Mouse (Mus musculus) embryo, embryonic 10.5 days (tissue): ENCODE measurements at regions not wholly inside any gene's neighbourhood (a gene's known extent, or its start where the extent isn't known, plus 50 kb on each side); places are given as distances from the start of the nearest gene placed in this dataset.
A peak's percentile ranks its signal among the peaks of the same experiment; 100 is the strongest.

Experiments used
- DNase-seq: peaks from one replicate; pipeline ENCODE4 v3.0.0-alpha.2; 2015; ENCODE audit warnings: low spot score

GRCm38 (mm10) chr4:31500432-31500831 lies 463.5 kb upstream of the Map3k7 start:
- no peak for DNase-seq

DNA sequence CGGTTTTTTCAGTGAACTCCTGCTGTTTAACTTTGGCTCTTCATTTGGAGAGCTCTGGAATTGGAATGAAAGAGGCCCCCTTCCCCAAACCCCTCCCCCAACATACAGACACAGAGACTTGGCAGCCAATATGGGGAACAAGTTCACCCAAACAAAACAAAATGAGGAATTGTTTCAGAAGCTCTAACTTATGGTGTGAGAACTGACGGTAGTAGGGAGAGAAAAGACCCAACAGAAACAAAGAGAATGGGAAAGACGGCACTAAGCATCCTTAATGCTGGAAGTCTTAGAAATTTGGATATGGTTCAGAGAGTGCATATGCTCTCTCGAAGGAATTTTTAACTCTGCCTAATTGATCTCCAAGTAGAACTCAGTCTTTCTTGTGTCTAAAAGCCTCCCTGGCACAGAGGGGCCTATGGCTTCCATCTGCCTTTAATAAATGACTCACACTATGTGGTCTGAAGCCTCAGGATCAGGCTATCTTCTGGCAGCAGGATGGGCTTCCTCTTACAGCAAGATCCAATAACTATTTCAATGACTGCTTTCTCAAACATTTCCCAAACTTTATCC lies 438.2 kb upstream of the Map3k7 start:
- DNase-seq: no peak

GRCm38 (mm10) chr4:31536811-31537210 lies 427.1 kb upstream of the Map3k7 start:
- no peak for DNase-seq

GRCm38 (mm10) chr4:31553780-31554394 lies 410.0 kb upstream of the Map3k7 start:
- DNase-seq: no peak

GRCm38 (mm10) chr4:31555077-31555476 lies 408.8 kb upstream of the Map3k7 start:
- DNase-seq: no peak

DNA sequence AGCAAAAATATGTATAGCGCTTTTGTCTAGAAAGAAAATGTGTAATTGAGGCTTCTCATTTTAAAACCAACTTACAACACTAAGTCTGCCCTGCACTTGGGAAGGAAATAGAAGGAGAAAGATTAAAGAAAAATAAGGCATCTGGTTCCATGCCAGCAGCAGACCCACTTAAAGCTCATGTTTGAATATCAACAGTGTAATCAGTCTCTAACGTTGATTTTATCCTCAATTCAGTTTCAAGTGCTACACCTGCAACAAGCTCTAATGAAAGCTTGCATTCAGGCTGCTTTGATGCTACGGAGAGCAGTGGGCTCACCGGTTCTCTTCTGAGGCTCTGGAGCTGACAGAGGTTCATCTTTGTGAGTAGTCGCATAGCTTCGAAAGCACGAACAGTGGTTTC lies 406.6 kb upstream of the Map3k7 start:
- DNase-seq: no peak

DNA sequence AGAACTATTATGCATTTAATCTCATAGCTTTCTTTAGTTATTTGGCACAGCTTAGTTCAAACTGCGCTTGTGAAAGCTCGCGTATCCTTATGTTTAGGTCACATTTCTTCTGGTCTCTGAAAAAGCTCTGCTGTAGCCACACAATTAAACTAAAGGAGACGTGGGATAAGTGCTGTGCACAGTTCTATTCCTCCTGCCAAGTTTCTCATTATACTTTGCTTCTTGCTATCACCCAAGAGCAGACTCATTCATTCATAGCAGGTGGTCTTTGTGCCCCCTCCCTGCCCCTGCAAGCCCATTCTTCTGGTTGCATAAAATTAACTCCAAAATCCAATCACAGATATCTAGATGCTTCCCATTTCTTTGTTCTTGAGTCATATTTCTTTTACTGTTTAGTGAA lies 403.6 kb upstream of the Map3k7 start:
- no peak for DNase-seq

GRCm38 (mm10) chr4:31561183-31561582 lies 402.7 kb upstream of the Map3k7 start:
- DNase-seq: no peak

DNA sequence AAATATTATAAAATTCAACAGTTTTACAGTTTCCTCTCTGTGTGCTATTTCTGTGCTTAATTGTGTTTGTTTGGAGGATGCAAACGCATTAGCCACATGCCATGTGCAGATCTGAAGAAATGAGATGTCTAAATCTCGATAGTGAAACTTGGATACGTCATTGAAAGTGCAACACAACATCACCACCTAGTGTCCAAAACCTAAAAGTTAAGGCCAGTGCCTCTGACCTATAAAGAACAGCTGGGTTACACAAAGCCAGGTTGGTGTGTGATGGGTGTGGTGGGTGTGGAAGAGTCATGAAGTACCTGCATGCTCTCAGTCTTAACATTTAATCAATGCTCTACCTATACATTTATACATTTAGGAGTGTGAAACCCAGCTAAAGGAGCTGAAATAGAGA lies 402.1 kb upstream of the Map3k7 start:
- DNase-seq: peak; percentile 69

DNA sequence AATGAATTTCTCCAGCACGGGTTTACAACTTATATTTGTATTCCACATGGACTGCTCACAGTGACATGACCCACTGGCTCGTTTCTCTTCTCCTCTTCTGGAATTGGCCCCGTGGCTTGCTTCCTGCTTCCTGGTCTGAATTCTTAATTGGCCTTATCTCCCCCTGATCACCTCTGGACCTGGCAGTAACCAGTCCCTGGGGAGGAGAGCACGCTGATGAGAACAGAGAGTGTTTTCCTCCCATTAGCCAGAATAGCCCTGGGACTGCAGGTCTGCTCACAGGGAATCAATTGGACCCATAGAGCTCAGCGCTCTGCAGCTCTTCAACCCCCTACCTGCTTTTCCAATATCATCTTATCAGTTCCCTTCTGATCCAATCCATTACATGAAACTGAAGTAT lies 397.7 kb upstream of the Map3k7 start:
- DNase-seq: no peak

DNA sequence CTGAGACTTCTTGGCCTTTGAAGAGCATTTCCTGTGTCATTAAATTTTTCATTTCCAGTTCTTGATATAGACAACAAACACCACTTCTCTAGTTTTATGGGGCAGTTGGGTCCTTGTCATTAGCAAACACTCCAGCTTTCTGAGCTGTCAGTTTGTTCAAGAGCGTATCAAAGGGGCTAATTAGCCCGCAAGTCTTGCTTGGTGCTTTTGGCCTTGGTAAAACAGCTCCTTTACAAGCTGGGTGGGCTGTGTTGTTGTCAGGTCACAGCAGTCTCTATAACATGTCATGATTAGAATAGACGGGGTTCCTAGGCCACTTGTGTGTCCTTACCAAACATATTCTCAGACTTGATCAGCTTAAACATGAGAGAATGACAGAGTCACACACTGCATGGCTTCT lies 397.1 kb upstream of the Map3k7 start:
- DNase-seq: peak; percentile 38

DNA sequence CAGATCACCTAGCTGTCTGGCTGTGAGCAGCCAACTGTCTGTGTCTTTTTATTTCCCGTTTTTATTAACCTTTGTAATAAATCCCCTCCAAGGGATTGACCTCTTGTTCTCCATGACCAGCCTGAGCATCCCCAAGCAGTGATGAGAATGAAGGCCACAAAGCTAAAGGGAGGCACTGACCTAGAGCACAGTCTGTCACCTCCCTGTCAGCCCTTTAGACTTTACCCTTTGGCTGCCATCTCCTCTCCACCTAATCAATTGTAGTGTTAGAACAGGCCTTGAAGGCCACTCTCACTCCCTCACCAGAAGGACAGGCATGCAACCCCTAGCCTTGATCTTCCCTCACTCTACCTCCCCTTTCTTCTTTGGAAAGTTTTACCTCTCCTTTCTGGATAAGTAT lies 394.2 kb upstream of the Map3k7 start:
- no peak for DNase-seq

DNA sequence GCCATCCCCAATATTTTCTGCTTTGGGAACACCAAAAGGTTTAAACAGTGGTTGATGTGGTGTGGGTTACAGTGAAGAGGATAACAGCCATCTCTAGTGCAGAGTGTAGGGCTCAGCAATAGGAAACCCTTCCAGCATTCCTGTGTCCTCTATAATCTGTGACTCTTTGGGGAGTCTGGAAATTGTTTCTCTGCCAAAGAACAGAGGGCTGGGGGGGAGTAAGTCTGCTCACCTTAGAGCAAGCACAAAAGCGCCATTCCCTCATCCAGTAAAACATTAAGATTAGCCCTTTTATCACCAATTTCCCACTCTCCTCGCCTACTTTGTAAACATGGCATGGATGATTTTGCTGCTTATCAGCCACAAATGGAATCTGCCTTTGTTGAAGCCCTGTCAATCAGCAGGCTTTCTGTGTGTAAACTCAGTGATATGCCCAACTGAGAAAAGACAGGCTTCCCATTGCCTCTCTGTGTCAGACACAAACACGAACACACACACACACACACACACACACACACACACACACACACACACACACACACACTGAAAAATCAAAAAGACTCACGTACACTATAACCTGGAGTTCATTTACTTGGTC lies 386.8 kb upstream of the Map3k7 start:
- DNase-seq: no peak

DNA sequence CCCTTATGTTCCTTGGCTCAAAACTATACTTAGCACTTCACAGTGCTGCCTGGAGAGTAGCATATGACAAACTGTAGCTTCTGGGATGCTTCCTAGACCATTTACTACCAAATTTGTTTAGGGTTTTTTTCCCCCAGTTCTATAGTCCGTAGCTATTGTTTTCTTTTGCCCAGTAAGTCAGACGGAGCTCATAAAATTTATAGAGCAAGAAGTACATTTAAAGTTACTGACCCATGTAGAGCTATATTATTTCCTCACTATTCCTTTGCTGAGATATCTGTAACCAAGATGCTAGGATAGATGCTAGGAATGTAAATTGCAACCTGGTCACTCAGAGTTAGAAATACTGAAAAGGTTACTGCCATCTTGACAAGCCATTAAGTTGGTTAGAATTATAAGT lies 380.4 kb upstream of the Map3k7 start:
- no peak for DNase-seq

GRCm38 (mm10) chr4:31584171-31584570 lies 379.7 kb upstream of the Map3k7 start:
- DNase-seq: no peak

- no peak for DNase-seq
Observed at GRCm38 (mm10) chr4:31594089-31594488, 369.8 kb upstream of the Map3k7 start.

DNA sequence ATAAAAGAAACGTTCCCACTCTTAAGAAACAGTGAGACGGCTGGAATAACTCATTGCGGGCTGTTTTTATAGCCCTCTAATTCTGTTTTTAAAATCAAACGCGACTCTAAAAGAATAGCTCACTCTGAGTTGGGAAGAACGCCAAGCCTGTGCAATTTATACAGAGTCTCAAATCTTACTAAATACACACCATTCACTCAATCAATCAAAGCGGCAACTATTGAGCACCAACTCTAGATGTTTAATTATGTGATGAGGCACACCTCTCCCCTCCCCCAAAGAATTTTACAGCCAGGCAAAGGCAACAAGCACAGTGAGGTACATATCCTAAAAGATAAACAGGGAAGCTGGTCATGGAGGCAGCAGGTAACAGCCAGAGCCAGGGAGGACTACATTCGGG lies 362.4 kb upstream of the Map3k7 start:
- no peak for DNase-seq

DNA sequence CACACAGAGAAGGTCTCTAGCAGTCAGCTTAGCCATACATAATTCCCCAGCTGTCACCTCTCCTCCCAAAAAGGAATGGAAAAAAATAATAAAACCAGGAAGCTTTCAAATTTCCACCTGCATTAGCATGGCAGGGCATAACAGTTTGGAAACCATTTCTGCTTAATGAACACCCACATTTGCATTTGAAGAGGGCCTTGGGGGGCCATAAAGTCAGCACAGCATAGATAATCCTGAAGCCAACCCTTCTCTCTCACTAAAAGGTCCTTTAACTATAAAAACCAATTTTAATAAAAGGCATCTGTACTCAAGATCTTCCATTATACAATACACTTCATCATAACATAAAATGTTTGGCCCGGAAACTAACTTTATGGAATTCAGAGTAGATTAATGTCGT lies 360.1 kb upstream of the Map3k7 start:
- no peak for DNase-seq

GRCm38 (mm10) chr4:31608811-31609210 lies 355.1 kb upstream of the Map3k7 start:
- no peak for DNase-seq

- DNase-seq: no peak
Observed at GRCm38 (mm10) chr4:31609559-31609958, 354.3 kb upstream of the Map3k7 start.

DNA sequence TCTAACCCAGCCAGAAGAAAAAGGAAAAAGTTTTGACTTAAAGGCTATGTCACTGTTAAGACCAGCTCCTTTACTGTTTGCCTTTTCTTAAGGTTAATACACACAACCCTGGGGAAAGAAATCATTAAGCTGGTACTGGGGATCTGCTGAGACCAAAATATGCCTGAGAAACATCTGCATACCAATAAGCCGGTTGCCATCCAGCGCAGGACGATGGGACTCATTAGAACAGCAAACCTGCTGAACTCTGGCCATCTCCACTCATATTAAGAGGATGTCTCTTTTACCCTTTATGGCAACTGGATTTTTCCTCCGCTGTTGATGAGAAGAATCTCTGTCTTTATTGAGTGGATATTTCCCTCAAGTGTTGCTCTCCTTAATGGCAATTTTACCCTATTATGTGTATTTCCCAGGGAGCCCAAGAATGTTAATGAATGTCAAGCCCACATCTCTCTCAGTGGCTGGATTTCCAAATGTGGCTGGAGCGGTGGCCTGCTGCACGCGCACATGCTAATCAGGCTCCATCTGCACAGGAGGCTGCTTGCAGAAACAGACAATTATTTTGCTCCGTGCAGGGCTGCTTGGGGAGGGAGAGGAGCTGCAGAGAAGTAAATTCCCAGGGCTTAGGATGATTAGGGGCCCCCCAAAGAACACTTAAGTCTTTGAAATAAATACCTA lies 351.6 kb upstream of the Map3k7 start:
- DNase-seq: peak; percentile 55

- peak; percentile 34 for DNase-seq
Observed at GRCm38 (mm10) chr4:31612825-31613514, 350.9 kb upstream of the Map3k7 start.

DNA sequence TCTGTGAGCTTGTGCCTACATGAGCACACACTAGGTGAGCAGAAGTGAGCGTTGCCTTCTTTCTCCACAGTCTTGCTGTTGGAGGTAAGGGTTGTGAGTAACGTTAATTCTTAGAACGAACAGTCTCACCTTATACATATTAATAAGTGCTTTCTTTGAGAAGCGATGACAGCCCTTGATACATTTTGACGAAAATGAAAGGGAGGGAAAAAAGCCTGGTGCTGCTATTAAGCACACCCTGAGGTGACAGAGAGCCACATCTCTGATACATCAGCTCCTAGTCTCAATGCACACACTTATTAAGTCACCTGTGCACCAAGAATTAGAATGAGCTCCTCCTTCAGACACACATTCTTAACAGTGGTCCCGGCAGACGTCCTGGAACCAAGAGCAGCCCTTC lies 346.3 kb upstream of the Map3k7 start:
- no peak for DNase-seq
